Mouse (Mus musculus) neural tube, embryonic 14.5 days (tissue): ENCODE data around the gene St7. TPM values are rescaled to one million over a fixed set of nuclear protein-coding genes. Genes with fewer than 3 reads are reported as not detected.

Experiments used
- polyA plus RNA-seq: library from polyadenylated mRNA; unstranded; fragments of >200 nt; fragmentation: Nextera tagmentation; extraction: Ambion mirVana; gene quantifications from 2 replicates; pipeline ENCODE4 v1.2.1, GENCODE M21; 2014

The St7 gene
- polyA plus RNA-seq, 1 experiment from 2014 or later, result 71.9 TPM

Other genes starting within 250 kb of the St7 start
- 6.7 and 7.0 TPM in 2 replicates for gene Met, start 229.1 kb upstream of the St7 start, polyA plus RNA-seq
- 287 and 292 TPM in 2 replicates for gene Capza2, start 56.7 kb upstream of the St7 start, polyA plus RNA-seq